Mouse (Mus musculus): ENCODE measurements around the gene Mup2.
"Not testable (repeated sequence)": the region's sequence is repeated elsewhere in the genome, so short reads cannot be mapped to it uniquely, and the experiment has no call there.

Gene Mup2

GRCm38 (mm10) chr4:60154189-60154588 is at the start of gene Mup2:
Mup2 (minus strand) TSS chr4:60154289.
- not testable (repeated sequence) for DNase-seq (ENCODE audit: low read depth)

Data from induced T-regulatory cell, adult 2 months (primary cell).